Mouse (Mus musculus) lung, postnatal 36 days (tissue): ENCODE results near the gene Mdc1.
A peak's percentile ranks its signal among the peaks of the same experiment; 100 is the strongest.

Source experiments
- DNase-seq: peaks from one replicate; pipeline ENCODE4 v3.0.0; 2022; ENCODE audit warnings: mixed read lengths

Mdc1 gene

DNA sequence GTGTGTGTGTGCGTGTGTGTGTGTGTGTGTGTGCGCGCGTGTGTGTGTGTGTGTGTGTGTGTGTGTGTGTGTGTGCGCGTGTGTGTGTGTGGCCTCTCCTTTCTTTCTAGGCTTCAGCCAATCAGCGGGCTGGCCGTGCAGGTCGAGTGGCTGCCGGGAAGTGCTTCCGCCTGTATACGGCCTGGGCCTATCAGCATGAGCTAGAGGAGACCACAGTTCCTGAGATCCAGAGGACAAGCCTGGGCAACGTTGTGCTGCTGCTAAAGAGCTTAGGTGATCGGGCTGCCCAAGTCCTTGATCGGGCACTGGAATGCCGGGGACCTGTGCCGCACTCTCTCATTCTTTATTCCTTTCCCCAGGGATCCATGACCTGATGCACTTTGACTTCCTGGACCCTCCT is 46.4 kb downstream of the Mdc1 start:
- DNase-seq: no peak

- peak; percentile 92 for DNase-seq
These were observed 55.7 kb downstream of the Mdc1 start, which contains the start of gene 2310061I04Rik for GRCm38 (mm10) chr17:35896781-35897643. 2310061I04Rik (minus strand) TSS chr17:35897431.

DNA sequence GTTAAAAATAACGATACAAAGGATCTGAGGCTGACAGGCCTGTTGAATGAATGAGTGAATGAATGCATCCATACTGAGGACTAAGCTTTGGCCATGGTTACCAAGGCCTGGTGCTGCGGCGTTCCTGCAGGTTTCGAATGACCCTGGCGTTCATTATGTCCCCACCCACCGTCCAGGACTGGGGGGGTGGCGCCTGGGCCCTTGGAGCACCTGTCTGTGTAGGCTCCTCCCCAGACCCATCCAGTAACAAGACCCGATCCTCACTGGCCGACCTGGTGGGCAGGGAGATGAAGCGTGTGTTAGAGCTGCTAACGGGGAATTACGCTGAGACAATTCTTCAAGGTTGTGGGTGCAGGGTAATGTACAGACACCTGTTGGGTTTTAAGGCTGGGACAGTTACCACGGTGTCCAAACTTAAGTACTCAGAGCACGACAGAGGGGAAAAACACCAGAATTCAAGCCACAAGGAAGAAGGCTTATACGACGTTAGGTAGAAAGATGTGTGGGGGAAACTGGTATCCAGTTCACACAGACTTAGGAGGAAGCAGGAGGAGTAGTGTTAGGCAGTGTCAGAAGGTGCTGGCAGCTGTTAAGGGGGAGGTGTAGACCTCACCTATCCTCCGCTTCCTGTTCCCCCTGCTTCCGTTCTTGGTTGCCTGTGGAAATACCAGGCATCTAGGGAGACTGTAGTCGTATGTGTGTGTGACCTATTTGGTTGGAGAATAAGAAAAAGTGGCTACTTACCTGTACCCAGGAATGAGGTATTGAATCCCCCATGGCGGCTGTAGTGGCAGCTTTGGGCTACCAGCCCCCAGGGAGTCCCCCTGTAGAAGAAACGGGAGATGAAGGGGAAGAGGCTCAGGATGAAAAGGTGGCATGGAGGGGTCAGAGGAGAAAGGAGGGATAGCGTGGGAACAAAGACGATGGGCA is 56.6 kb downstream of the Mdc1 start:
- DNase-seq: no peak

GRCm38 (mm10) chr17:35900636-35901035 is 59.3 kb downstream of the Mdc1 start:
- no peak for DNase-seq

- DNase-seq: peak; percentile 88
These were observed 62.2 kb downstream of the Mdc1 start for GRCm38 (mm10) chr17:35903343-35903991.

DNA sequence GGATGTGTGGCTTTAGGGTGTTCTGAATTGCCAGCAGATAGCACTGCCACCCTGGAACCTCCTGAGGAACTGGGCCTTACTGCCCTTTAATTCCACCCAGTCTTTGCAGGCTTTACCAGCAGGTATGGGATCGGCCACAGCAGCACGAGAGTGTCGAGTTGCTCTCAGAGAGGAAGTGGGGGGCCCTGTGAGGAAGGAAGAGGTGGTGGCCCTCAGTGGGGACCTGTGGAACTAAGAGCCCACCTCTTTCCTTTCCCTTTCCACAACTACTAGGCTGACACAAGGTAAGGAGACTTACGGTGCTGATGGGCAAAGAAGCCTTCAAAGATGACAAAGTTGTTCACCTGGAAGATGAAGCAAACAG is 62.7 kb downstream of the Mdc1 start:
- no peak for DNase-seq

GRCm38 (mm10) chr17:35905587-35905986 is 64.3 kb downstream of the Mdc1 start:
- DNase-seq: no peak

DNA sequence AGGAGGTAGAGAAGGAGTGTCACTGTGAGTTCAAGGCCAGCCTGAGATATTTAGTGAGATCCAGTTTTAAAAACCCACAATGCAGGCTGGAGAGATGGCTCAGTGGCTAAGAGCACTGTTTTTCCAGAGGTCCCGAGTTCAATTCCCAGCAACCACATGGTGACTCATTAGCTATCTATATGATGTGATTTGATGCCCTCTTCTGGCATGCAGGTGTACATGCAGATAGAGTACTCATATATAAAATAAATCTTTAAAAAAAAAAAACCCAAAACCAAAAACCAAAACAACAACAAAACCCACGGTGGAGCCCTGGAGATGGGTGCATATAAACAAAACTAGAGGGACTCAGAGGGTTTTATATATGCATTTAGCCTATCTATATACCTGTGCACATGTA is 66.3 kb downstream of the Mdc1 start:
- DNase-seq: peak; percentile 32
